Mouse (Mus musculus): ENCODE measurements around the gene Eml3. TPM values are rescaled to one million over a fixed set of nuclear protein-coding genes. Genes with fewer than 3 reads are reported as not detected.
"Not testable (repeated sequence)": the region's sequence is repeated elsewhere in the genome, so short reads cannot be mapped to it uniquely, and the experiment has no call there.

The Eml3 gene
- polyA plus RNA-seq, 1 experiment from 2014 or later = 13.9 TPM

DNA sequence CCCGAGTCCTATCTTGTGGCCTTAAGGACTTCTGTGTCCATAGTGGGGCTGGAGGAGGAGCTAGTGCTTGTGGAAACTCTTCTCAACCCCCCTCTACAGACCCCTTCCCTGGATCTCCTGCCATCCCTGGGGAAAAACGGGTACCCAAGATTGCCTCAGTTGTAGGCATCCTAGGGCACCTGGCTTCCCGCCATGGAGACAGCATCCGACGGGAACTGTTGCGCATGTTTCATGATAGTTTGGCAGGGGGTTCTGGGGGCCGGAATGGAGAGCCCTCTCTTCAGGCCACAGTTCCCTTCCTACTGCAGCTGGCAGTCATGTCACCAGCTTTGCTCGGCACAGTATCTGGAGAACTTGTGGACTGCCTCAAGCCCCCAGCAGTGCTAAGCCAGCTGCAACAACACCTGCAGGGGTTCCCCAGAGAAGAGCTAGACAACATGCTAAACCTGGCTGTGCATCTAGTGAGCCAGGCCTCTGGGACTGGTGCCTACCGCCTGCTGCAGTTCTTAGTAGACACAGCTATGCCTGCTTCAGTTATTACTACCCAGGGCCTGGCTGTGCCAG lies 33.9 kb upstream of the Eml3 start:
- 90% methylated on average over 9 of the region's 9 CpGs for WGBS
- ATAC-seq (ENCODE audit: low FRiP score) = no peak
- peak overlapping the region; percentile 20; the same call in 1 of the 2 replicates for H3K9ac ChIP-seq (replicated peaks)
- H3K27ac ChIP-seq (replicated peaks) = no peak overlapping the region
- no peaks in the 10 kb centered on the region for H3K27me3 ChIP-seq (replicated peaks)
- H3K36me3 ChIP-seq = peaks cover 22% of the 10 kb centered on the region
- H3K4me3 ChIP-seq (replicated peaks) = no peak overlapping the region
- no peak overlapping the region for H3K4me2 ChIP-seq
- no peaks in the 10 kb centered on the region for H3K9me3 ChIP-seq (replicated peaks)
- H3K4me1 ChIP-seq = peaks cover 47% of the 10 kb centered on the region

DNA sequence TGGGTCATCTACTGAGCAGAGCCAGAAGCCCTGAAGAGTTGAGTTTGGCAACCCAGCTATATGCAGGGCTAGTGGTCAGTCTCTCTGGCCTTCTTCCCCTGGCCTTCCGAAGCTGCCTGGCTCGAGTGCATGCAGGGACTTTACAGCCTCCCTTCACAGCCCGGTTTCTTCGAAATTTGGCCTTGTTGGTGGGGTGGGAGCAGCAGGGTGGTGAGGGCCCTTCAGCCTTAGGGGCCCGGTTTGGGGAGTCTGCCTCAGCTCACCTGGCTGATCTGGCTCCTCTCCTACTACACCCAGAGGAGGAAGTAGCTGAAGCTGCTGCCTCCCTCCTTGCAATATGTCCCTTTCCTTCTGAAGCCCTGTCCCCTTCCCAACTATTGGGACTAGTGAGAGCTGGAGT lies 33.1 kb upstream of the Eml3 start:
- Histone ChIP-seq H3K4me1 (peaks cover 51% of the 10 kb centered on the region), H3K36me3 (peaks cover 15% of the 10 kb centered on the region)
- ATAC-seq (ENCODE audit: low FRiP score); H3K4me2 ChIP-seq; H3K9ac ChIP-seq (replicated peaks); H3K27ac ChIP-seq (replicated peaks); H3K4me3 ChIP-seq (replicated peaks); H3K9me3 ChIP-seq (replicated peaks); H3K27me3 ChIP-seq (replicated peaks): not testable (repeated sequence)
- 83% methylated on average over 5 of the region's 5 CpGs for WGBS

DNA sequence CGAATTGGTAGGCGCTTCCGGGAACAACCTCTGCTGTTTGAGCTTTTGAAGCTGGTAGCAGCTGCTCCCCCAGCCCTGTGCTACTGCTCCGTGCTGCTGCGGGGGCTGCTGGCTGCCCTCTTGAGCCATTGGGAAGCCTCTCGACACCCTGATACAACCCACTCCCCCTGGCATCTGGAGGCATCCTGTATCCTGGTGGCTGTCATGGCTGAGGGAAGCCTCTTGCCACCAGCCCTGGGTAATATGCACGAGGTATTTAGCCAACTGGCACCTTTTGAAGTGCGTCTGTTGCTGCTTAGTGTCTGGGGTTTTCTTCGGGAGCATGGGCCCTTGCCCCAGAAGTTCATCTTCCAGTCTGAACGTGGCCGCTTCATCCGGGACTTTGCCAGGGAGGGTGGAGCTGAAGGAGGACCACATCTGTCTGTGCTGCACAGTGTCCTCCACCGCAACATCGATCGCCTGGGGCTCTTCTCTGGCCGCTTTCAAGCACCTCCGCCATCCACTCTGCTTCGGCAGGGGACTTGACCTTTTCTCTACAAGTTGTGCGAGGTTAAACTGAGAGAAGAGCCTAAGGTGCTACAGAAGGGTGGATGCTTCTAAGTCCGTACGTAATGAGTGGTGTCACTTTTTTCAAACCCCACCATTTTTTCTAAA lies 32.0 kb upstream of the Eml3 start:
- 20% methylated on average over 21 of the region's 21 CpGs for WGBS
- peak overlapping the region; percentile 64 for H3K4me3 ChIP-seq (replicated peaks)
- ATAC-seq (ENCODE audit: low FRiP score) = peak; percentile 61
- H3K9ac ChIP-seq (replicated peaks) = peak overlapping the region; percentile 83
- peaks cover 51% of the 10 kb centered on the region for H3K4me1 ChIP-seq
- not testable (repeated sequence) for H3K27me3 ChIP-seq (replicated peaks); H3K9me3 ChIP-seq (replicated peaks)
- H3K4me2 ChIP-seq = peak overlapping the region; percentile 75
- H3K36me3 ChIP-seq = peaks cover 19% of the 10 kb centered on the region
- peak overlapping the region; percentile 87 for H3K27ac ChIP-seq (replicated peaks)

DNA sequence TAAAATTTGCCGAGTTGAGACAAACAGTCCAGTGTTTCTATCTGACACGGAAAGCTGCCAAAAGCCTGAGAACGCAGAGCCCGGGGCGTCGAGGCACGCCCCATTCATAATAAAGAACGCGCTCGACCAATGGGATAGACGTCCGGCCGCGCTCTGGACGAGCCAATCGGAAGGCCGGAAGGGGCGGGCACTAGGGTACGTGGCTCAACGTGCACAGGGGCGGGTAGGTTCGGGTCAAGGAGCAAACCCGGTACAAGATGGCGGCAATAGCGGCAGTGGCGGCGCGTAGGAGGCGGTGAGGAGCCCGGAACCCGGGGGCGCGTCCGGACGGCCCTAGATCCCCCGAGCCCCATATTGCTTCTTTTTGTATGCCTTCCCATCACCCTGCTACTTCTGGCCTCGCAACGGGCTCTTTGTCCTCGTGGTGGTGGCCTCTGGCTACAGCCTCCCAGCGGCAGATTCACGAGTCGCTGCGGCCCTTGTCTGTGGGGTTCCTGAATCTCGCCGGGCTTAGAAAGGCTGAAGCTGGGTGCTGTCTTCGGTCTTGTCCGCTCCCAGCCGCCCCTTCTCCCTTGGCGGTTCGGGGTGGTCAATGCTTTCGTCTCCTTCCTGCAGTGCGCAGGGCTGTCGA lies 31.4 kb upstream of the Eml3 start, which contains the start of gene Ganab:
TSS of gene Ganab (plus strand) at position 207 of the 631 bp plus-strand sequence.
- Histone ChIP-seq H3K9me3 (replicated peaks) (no peaks in the 10 kb centered on the region), H3K4me1 (peaks cover 51% of the 10 kb centered on the region), H3K9ac (replicated peaks) (peak within 1 kb of the TSS; percentile 83), H3K27ac (replicated peaks) (peak within 1 kb of the TSS; percentile 87), H3K27me3 (replicated peaks) (no peaks in the 10 kb centered on the region), H3K36me3 (peaks cover 24% of the 10 kb centered on the region), H3K4me3 (replicated peaks) (peak within 1 kb of the TSS; percentile 64), H3K4me2 (peak within 1 kb of the TSS; percentile 75)
- under 1% methylated on average over 52 of the region's 53 CpGs for WGBS
- ATAC-seq (ENCODE audit: low FRiP score) = peak; percentile 98

DNA sequence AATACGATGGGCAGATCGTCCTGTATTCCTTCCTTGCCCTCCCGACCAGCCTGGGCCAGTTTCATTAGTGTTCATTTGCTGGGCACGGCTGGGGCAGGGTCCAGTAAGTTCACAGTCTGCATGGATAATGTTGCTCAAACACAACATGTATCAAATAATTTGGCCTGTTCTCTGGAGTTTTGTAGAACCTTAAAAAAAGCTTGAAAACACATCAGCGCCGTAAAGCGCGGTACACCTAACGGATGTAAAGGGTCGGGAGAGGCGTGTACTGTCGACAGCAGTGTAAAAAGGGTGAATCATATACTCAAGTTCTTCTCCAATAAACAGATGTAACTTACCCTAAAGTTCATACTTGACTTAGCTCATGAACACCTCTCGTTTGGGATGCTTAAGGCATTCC lies 30.8 kb upstream of the Eml3 start:
- H3K4me3 ChIP-seq (replicated peaks) = peak overlapping the region; percentile 64
- peak overlapping the region; percentile 75 for H3K4me2 ChIP-seq
- H3K36me3 ChIP-seq = peaks cover 30% of the 10 kb centered on the region
- WGBS = 9% methylated on average over 13 of the region's 13 CpGs
- ATAC-seq (ENCODE audit: low FRiP score) = no peak
- H3K27ac ChIP-seq (replicated peaks) = peak overlapping the region; percentile 87
- no peaks in the 10 kb centered on the region for H3K27me3 ChIP-seq (replicated peaks)
- H3K9ac ChIP-seq (replicated peaks) = peak overlapping the region; percentile 83
- no peaks in the 10 kb centered on the region for H3K9me3 ChIP-seq (replicated peaks)
- peaks cover 47% of the 10 kb centered on the region for H3K4me1 ChIP-seq

DNA sequence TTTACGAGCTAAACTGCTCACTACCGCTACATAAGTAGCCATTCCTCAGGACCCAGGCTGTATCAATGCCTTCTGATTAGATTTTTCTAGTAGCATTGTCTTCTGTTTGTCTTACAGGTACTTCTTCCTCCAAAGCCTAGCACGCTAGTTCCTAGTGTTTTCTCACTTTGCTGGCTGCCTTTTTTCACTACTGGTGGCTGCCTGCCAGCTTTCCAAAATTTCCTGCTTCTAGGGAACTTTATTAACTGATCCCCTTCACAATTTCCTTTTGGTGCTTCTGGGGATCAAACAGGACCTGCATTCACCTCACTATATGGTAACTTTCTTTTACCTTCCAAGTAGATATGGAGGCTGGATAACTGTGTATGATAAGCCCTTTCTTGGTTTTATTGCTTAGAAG lies 30.3 kb upstream of the Eml3 start:
- peak overlapping the region; percentile 83 for H3K9ac ChIP-seq (replicated peaks)
- WGBS = 55% methylated on average over 3 of the region's 3 CpGs
- H3K4me2 ChIP-seq = peak overlapping the region; percentile 75
- no peak overlapping the region for H3K27ac ChIP-seq (replicated peaks)
- ATAC-seq (ENCODE audit: low FRiP score) = no peak
- H3K36me3 ChIP-seq = peaks cover 33% of the 10 kb centered on the region
- H3K27me3 ChIP-seq (replicated peaks) = no peaks in the 10 kb centered on the region
- H3K4me1 ChIP-seq = peaks cover 42% of the 10 kb centered on the region
- H3K4me3 ChIP-seq (replicated peaks) = peak overlapping the region; percentile 64
- H3K9me3 ChIP-seq (replicated peaks) = no peaks in the 10 kb centered on the region

DNA sequence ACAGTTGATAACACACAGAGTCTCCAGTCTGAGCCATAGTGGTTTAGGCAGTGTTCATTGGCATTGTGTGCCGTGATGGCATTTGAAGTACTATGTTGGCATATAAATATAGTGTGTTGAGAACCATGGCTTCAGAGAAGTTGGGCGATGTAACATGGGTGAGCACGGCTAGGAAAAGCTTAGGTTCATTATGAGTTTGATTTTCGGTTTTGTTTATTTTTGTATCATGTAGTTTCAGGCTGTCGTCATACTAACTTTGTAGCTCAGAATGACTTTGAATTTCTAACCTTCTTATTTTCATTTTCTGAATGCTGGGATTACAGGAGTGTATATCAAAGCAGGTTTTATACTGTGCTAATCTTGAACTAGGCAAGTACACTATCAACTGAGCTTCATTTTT lies 25.9 kb upstream of the Eml3 start:
- no peak overlapping the region for H3K9ac ChIP-seq (replicated peaks)
- no peak for ATAC-seq (ENCODE audit: low FRiP score)
- H3K36me3 ChIP-seq = peaks cover 59% of the 10 kb centered on the region
- peaks cover 20% of the 10 kb centered on the region for H3K4me1 ChIP-seq
- WGBS = 94% methylated on average over 5 of the region's 5 CpGs
- no peaks in the 10 kb centered on the region for H3K9me3 ChIP-seq (replicated peaks)
- H3K27me3 ChIP-seq (replicated peaks) = no peaks in the 10 kb centered on the region
- no peak overlapping the region for H3K27ac ChIP-seq (replicated peaks)
- H3K4me3 ChIP-seq (replicated peaks) = no peak overlapping the region
- no peak overlapping the region for H3K4me2 ChIP-seq

DNA sequence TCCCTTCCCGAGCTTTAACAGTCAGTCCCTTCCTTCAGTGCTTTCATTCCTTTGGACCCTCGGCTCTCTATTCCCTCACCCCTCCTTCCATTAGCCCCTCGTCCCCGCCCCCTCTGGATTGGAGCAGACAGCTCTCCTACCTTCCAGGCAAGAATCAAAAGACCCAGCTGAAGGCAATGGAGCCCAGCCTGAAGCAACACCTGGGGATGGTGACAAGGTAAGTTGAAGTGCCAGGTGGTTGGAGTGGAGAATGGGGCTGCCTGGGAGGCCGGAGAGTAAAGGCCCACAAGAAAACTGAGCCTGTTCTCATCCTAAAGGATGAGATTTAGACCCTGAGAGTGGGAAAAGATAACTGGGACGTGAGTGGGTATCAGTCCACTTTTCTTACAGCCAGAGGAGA lies 20.8 kb upstream of the Eml3 start:
- H3K36me3 ChIP-seq = peaks cover 94% of the 10 kb centered on the region
- no peaks in the 10 kb centered on the region for H3K27me3 ChIP-seq (replicated peaks)
- H3K27ac ChIP-seq (replicated peaks) = no peak overlapping the region
- H3K9me3 ChIP-seq (replicated peaks) = no peaks in the 10 kb centered on the region
- 89% methylated on average over 6 of the region's 6 CpGs for whole genome bisulfite sequencing
- no peaks in the 10 kb centered on the region for H3K4me1 ChIP-seq
- ATAC-seq (ENCODE audit: low FRiP score) = no peak
- H3K4me3 ChIP-seq (replicated peaks) = no peak overlapping the region
- no peak overlapping the region for H3K4me2 ChIP-seq
- H3K9ac ChIP-seq (replicated peaks) = no peak overlapping the region

DNA sequence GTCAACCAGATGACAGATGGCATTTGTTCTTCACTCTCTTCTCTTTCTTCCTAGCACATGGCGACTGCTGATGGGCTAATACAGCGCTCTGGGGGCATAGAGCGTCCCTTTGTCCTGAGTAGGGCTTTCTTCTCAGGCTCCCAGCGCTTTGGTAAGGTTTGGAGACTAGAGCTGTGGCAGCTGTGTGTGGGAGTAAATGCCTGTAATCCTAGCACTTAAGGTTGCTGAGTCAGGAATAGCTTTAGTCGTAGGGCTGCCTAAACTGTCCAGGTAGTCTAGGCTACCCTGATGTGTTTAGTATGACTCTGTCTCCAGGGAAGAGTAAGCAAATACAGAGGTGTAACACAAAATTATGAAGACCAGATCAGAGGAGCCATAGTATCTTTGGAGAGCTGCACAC lies 17.5 kb upstream of the Eml3 start:
- Histone ChIP-seq H3K9ac (replicated peaks) (no peak overlapping the region), H3K4me2 (no peak overlapping the region), H3K27ac (replicated peaks) (no peak overlapping the region), H3K9me3 (replicated peaks) (no peaks in the 10 kb centered on the region), H3K36me3 (peaks cover 99% of the 10 kb centered on the region), H3K27me3 (replicated peaks) (no peaks in the 10 kb centered on the region), H3K4me1 (no peaks in the 10 kb centered on the region), H3K4me3 (replicated peaks) (no peak overlapping the region)
- no peak for ATAC-seq (ENCODE audit: low FRiP score)
- 87% methylated on average over 5 of the region's 5 CpGs for WGBS

DNA sequence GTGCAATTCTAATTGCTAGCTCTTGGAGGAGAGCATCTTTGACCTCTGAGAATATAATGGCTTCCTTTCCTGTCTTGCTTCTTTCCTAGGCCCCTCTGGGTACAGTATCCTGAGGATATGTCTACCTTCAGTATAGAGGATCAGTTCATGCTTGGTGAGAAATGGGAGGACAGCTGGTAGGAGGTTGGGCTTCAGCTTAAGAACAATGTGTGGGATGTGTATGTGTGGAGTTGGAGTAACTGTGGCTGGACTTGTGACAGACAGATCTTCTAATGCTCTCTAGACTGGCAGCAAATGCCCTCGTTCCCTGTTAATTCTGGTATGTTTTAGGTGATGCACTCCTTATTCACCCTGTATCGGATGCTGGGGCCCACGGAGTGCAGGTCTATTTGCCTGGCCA lies 15.1 kb upstream of the Eml3 start:
- Histone ChIP-seq H3K27me3 (replicated peaks) (no peaks in the 10 kb centered on the region), H3K4me2 (no peak overlapping the region), H3K4me1 (no peaks in the 10 kb centered on the region), H3K9me3 (replicated peaks) (no peaks in the 10 kb centered on the region), H3K4me3 (replicated peaks) (no peak overlapping the region), H3K27ac (replicated peaks) (no peak overlapping the region), H3K36me3 (peaks cover 75% of the 10 kb centered on the region), H3K9ac (replicated peaks) (no peak overlapping the region)
- ATAC-seq (ENCODE audit: low FRiP score) = no peak
- WGBS = 98% methylated on average over 3 of the region's 3 CpGs

DNA sequence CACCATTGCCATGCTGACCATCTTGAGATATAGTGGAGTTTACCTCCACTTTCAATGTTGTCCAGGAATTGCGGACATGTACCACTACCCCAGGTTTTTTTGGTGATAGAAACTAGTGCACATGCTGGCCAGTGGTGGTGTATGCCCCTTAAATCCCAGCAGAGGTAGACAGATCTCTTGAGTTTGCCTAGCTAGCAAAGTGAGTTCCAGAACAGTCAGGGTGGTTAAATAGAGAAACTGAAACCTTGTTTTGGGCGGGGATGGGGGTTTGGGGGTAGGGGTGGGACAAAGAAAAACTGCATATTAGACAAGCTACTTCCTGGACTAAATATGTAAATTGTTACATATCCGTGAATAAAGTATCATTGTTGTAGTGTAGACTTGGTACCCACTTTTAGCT lies 10.4 kb upstream of the Eml3 start:
- Histone ChIP-seq H3K36me3 (peaks cover 37% of the 10 kb centered on the region), H3K4me2 (no peak overlapping the region), H3K9ac (replicated peaks) (no peak overlapping the region), H3K4me3 (replicated peaks) (no peak overlapping the region), H3K27ac (replicated peaks) (no peak overlapping the region), H3K27me3 (replicated peaks) (no peaks in the 10 kb centered on the region), H3K4me1 (peaks cover 18% of the 10 kb centered on the region), H3K9me3 (replicated peaks) (no peaks in the 10 kb centered on the region)
- ATAC-seq (ENCODE audit: low FRiP score) = no peak
- WGBS = 90% methylated on average over 3 of the region's 3 CpGs

DNA sequence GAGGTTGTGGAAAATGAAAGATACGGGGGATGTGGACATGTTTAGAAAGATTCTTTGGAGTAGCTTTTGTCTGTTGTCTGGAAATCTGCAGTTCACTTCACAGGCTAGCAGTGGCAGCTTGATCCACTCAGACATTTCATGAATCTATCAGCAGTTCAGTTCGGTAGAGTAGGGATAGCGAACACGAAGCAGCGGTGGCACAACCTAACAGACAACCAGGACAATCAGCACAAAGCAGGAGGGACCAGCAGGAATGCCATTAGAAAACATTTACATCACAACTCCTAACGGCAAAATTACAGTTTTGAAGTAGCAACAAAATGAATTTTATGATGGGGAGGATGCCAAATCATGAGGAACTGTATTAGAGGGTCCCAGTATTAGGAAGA lies 9.7 kb upstream of the Eml3 start:
- 51% methylated on average over 6 of the region's 6 CpGs for WGBS
- Histone ChIP-seq H3K4me3 (replicated peaks) (peak overlapping the region; percentile 66), H3K9me3 (replicated peaks) (no peaks in the 10 kb centered on the region), H3K4me1 (peaks cover 18% of the 10 kb centered on the region), H3K4me2 (peak overlapping the region; percentile 67), H3K9ac (replicated peaks) (peak overlapping the region; percentile 64), H3K27me3 (replicated peaks) (no peaks in the 10 kb centered on the region), H3K27ac (replicated peaks) (peak overlapping the region; percentile 90), H3K36me3 (peaks cover 30% of the 10 kb centered on the region)
- ATAC-seq (ENCODE audit: low FRiP score) = 0 out of 2 replicates have a peak, but pooled peaks have one; percentile 2
